Mouse (Mus musculus) myocyte (in vitro differentiated cells): ENCODE results near the gene Prph. TPM values are rescaled to one million over a fixed set of nuclear protein-coding genes. Genes with fewer than 3 reads are reported as not detected.
A peak's percentile ranks its signal among the peaks of the same experiment; 100 is the strongest.

Experiments
- H3K27me3 ChIP-seq: one replicate; pipeline ENCODE4 v1.6.1; 2011; ENCODE audit not compliant: control insufficient read depth, insufficient read depth, insufficient read length
- H3K36me3 ChIP-seq: one replicate; pipeline ENCODE4 v1.6.1; 2011; ENCODE audit not compliant: control insufficient read depth, insufficient read depth
- H3K4me2 ChIP-seq: one replicate; pipeline ENCODE4 v1.6.1; 2011; ENCODE audit warnings: low read depth, control low read depth
- H3K4me3 ChIP-seq: one replicate; pipeline ENCODE4 v1.5.1; 2011; ENCODE audit warnings: mild to moderate bottlenecking, control low read depth, moderate library complexity
- H3K79me2 ChIP-seq: one replicate; pipeline ENCODE4 v1.6.1; 2011; ENCODE audit not compliant: control insufficient read depth, insufficient read depth
- H3ac ChIP-seq: one replicate; pipeline ENCODE4 v1.6.1; 2011; ENCODE audit not compliant: control insufficient read depth, insufficient read length
- CEBPB ChIP-seq: IDR thresholded peaks from 2 replicates; pipeline ENCODE4 v1.6.1; 2011; ENCODE audit warnings: mild to moderate bottlenecking, moderate library complexity; ENCODE audit not compliant: poor library complexity, insufficient read depth, severe bottlenecking
- E2F4 ChIP-seq: IDR thresholded peaks from one replicate; pipeline ENCODE4 v1.6.1; 2011; ENCODE audit warnings: mild to moderate bottlenecking, control low read depth, moderate library complexity; ENCODE audit not compliant: insufficient read depth
- MAX ChIP-seq: IDR thresholded peaks from one replicate; pipeline ENCODE4 v1.6.1; 2011; ENCODE audit warnings: low read depth, mild to moderate bottlenecking, control low read depth
- MYOD1 ChIP-seq, 3 experiments: IDR thresholded peaks; one replicate each; pipeline ENCODE4 v1.6.1; 2011; ENCODE audit warnings: control low read depth in 2 of 3, low read depth in 2 of 3, mild to moderate bottlenecking in 2 of 3, moderate library complexity in 1 of 3; ENCODE audit not compliant: insufficient read length in 2 of 3, control insufficient read depth in 1 of 3
- MYOG ChIP-seq, 3 experiments: IDR thresholded peaks; one replicate each; pipeline ENCODE4 v1.6.1; 2011; ENCODE audit warnings: control low read depth in 2 of 3, low read depth in 2 of 3, mild to moderate bottlenecking in 2 of 3; ENCODE audit not compliant: insufficient read length in 2 of 3, control insufficient read depth in 1 of 3, insufficient read depth in 1 of 3
- POLR2A ChIP-seq: IDR thresholded peaks from one replicate; pipeline ENCODE4 v1.6.1; 2011; ENCODE audit warnings: low read depth, mild to moderate bottlenecking, control low read depth, moderate library complexity; ENCODE audit not compliant: insufficient read length
- POLR2AphosphoS2 ChIP-seq: IDR thresholded peaks from one replicate; pipeline ENCODE4 v1.6.1; 2011; ENCODE audit warnings: low read depth, control low read depth; ENCODE audit not compliant: insufficient read length
- REST ChIP-seq: IDR thresholded peaks from one replicate; pipeline ENCODE4 v1.6.1; 2011; ENCODE audit warnings: mild to moderate bottlenecking, control low read depth, moderate library complexity; ENCODE audit not compliant: insufficient read depth, insufficient read length
- SRF ChIP-seq: IDR thresholded peaks from one replicate; pipeline ENCODE4 v1.6.1; 2011; ENCODE audit warnings: low read depth; ENCODE audit not compliant: control insufficient read depth, insufficient read length
- TCF12 ChIP-seq: IDR thresholded peaks from one replicate; pipeline ENCODE4 v1.6.1; 2011; ENCODE audit warnings: mild to moderate bottlenecking, control low read depth; ENCODE audit not compliant: poor library complexity, insufficient read depth, severe bottlenecking
- TCF3 ChIP-seq: IDR thresholded peaks from one replicate; pipeline ENCODE4 v1.6.1; 2011; ENCODE audit warnings: low read depth, control low read depth; ENCODE audit not compliant: insufficient read length
- USF1 ChIP-seq: IDR thresholded peaks from one replicate; pipeline ENCODE4 v1.6.1; 2011; ENCODE audit warnings: low read depth, mild to moderate bottlenecking, control low read depth, moderate library complexity
- polyA plus RNA-seq: library from polyadenylated mRNA; unstranded; fragments of >200 nt; fragmentation: generic; extraction: Trizol; gene quantifications from one replicate; pipeline ENCODE4 v1.2.1, GENCODE M21; 2012; ENCODE audit warnings: missing spikeins

The Prph gene
- polyA plus RNA-seq, 1 experiment, result 0.98 TPM

- Histone ChIP-seq H3K4me3 (no peak overlapping the region), H3K79me2 (peaks cover 19% of the 10 kb centered on the region), H3K27me3 (no peaks in the 10 kb centered on the region), H3K36me3 (no peaks in the 10 kb centered on the region), H3K4me2 (no peak overlapping the region), H3ac (no peak overlapping the region)
- no peak for TF ChIP-seq SRF
- no peak for TF ChIP-seq TCF3
- no peak for TF ChIP-seq E2F4
- TF ChIP-seq TCF12, result no peak
- no peak for TF ChIP-seq POLR2A
- no peak for TF ChIP-seq MYOG (IDR thresholded peaks at IDR 0.05; ENCODE audit: control insufficient read depth in 1 of 3, insufficient read depth in 1 of 3, insufficient read length in 2 of 3, low read depth in 2 of 3)
- TF ChIP-seq USF1, result no peak
- TF ChIP-seq REST, result no peak
- TF ChIP-seq CEBPB, result no peak
- no peak for TF ChIP-seq MAX
- TF ChIP-seq MYOD1 (IDR thresholded peaks at IDR 0.05; ENCODE audit: control insufficient read depth in 1 of 3, insufficient read length in 2 of 3, low read depth in 2 of 3), result no peak
- TF ChIP-seq POLR2AphosphoS2, result no peak
Measured at GRCm38 (mm10) chr15:99027116-99027515, 27.9 kb upstream of the Prph start.

DNA sequence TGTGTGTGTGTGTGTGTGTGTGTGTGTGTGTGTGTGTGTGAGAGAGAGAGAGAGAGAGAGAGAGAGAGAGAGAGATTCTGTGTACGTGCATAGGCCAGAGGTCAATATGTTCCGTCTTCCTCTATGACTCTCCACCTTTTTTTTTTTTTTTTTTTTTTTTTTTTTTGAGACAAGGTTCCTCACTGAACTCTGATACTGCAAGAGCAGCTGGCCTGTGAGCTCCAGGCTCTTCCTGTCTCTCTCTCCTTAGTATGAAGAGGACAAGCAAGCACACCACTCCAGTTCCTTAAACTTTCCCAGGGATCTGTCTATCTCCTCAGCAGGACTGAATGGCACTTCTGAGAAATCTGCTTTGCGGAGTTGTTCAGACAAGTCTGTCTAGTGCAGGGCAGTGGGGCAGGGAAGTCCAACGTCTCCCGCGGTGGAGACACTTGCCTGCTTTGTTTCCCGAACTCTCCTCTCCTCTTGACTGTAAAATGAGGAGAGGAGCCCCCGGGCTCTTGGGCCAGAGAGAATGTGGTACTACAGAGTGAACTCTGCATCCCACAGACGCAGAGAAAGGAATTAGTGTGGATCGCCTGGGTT, 26.0 kb upstream of the Prph start:
- no peak for TF ChIP-seq MAX
- TF ChIP-seq USF1, result no peak
- no peak for TF ChIP-seq POLR2A
- no peak for TF ChIP-seq E2F4
- no peak for TF ChIP-seq POLR2AphosphoS2
- no peak for TF ChIP-seq SRF
- no peak for TF ChIP-seq MYOD1 (IDR thresholded peaks at IDR 0.05; ENCODE audit: control insufficient read depth in 1 of 3, insufficient read length in 2 of 3, low read depth in 2 of 3)
- no peak for TF ChIP-seq TCF12
- no peak for TF ChIP-seq REST
- no peak for TF ChIP-seq TCF3
- no peak for TF ChIP-seq MYOG (IDR thresholded peaks at IDR 0.05; ENCODE audit: control insufficient read depth in 1 of 3, insufficient read depth in 1 of 3, insufficient read length in 2 of 3, low read depth in 2 of 3)
- TF ChIP-seq CEBPB, result no peak
- H3K27me3 ChIP-seq, result no peaks in the 10 kb centered on the region
- peak overlapping the region; percentile 98 for H3K4me3 ChIP-seq
- H3K36me3 ChIP-seq, result no peaks in the 10 kb centered on the region
- H3ac ChIP-seq, result peak overlapping the region; percentile 32
- H3K79me2 ChIP-seq, result peaks cover 37% of the 10 kb centered on the region
- H3K4me2 ChIP-seq, result peak overlapping the region; percentile 85

DNA sequence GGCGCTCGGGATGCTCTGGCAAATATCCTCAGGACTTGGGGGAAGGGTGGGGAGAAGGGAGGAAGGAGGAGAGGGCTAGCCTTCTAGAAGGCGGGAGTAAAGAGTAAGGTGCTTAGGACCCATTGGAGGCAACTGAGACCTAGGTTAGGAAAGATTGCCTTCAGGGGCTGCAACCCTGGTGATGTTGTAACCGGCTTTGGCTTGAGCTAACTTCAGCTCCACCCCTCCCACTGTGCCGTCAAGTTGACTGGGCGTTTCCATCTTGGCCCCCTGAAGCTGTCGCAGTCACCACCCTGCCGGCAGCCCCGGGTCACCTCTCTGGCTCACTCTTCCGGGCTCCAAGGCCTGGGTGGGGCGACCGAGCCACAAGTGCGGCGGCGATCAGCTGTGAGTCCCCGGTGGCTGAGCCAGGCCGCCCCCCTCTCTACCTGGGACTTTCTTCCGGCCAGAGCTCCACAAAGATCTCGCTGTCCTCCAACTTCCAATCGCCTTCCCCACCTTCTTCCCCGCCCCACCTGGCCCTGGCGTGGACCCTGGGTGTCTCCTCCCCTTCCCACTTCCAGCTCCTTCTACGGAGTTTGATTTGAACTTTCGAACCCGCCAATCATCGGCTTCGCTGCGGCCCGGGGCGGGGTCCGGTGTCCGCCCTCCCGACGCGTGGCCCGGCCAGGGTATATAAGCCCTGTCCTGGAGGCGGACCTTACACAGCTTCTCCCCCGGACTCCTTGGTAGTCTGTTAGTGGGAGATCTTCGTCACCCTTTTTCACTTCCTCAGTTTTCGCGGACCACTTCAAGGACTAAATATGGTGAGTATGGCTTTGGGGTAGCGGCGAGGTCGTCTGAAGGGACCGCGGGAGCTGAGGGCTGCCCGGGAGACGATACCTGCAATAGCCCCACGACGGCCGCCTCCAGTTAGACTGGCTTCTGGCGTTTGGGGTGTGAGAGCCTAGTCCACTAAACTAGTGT, 25.1 kb upstream of the Prph start, which contains the start of gene Tuba1c:
Gene Tuba1c, plus strand, starts transcription at position 273 of the 966 bp plus-strand sequence.
- TF ChIP-seq MYOG (IDR thresholded peaks at IDR 0.05; ENCODE audit: control insufficient read depth in 1 of 3, insufficient read depth in 1 of 3, insufficient read length in 2 of 3, low read depth in 2 of 3) (peak in 1 of 3 experiments; percentile 54), POLR2A (peak; percentile 97), POLR2AphosphoS2 (peak; percentile 93), SRF (peak; percentile 64), TCF12 (no peak), TCF3 (no peak), E2F4 (peak; percentile 70), CEBPB (peak; percentile 82), MYOD1 (IDR thresholded peaks at IDR 0.05; ENCODE audit: control insufficient read depth in 1 of 3, insufficient read length in 2 of 3, low read depth in 2 of 3) (no peak), MAX (no peak), REST (no peak), USF1 (peak; percentile 24)
- Histone ChIP-seq H3K4me3 (peak within 1 kb of the TSS; percentile 98), H3K36me3 (peaks cover 6% of the 10 kb centered on the region), H3ac (peak within 1 kb of the TSS; percentile 32), H3K79me2 (peaks cover 43% of the 10 kb centered on the region), H3K4me2 (peak within 1 kb of the TSS; percentile 94), H3K27me3 (no peaks in the 10 kb centered on the region)

GRCm38 (mm10) chr15:99030585-99031387, 24.2 kb upstream of the Prph start:
- Histone ChIP-seq H3K36me3 (peaks cover 14% of the 10 kb centered on the region), H3K4me3 (peak overlapping the region; percentile 98), H3K27me3 (no peaks in the 10 kb centered on the region), H3K79me2 (peaks cover 49% of the 10 kb centered on the region), H3K4me2 (peak overlapping the region; percentile 94), H3ac (peak overlapping the region; percentile 32)
- no peak for TF ChIP-seq MAX
- TF ChIP-seq POLR2A, result peak; percentile 43
- TF ChIP-seq USF1, result no peak
- TF ChIP-seq MYOG (IDR thresholded peaks at IDR 0.05; ENCODE audit: control insufficient read depth in 1 of 3, insufficient read depth in 1 of 3, insufficient read length in 2 of 3, low read depth in 2 of 3), result peak in 2 of 3 experiments; percentile 21 to 74
- no peak for TF ChIP-seq SRF
- peak; percentile 78 for TF ChIP-seq POLR2AphosphoS2
- TF ChIP-seq REST, result no peak
- peak in 2 of 3 experiments; percentile 10 to 80 for TF ChIP-seq MYOD1 (IDR thresholded peaks at IDR 0.05; ENCODE audit: control insufficient read depth in 1 of 3, insufficient read length in 2 of 3, low read depth in 2 of 3)
- no peak for TF ChIP-seq TCF3
- no peak for TF ChIP-seq CEBPB
- TF ChIP-seq E2F4, result no peak
- TF ChIP-seq TCF12, result no peak
